Mouse (Mus musculus) layer of hippocampus, postnatal 25 days (tissue): Measurements from ENCODE around the gene Rab19. TPM values are rescaled to one million over a fixed set of nuclear protein-coding genes. Genes with fewer than 3 reads are reported as not detected.
"Not testable (repeated sequence)": the region's sequence is repeated elsewhere in the genome, so short reads cannot be mapped to it uniquely, and the experiment has no call there.

Source experiments
- DNase-seq, 2 experiments: peaks; one replicate each; pipeline ENCODE4 v3.0.0; 2022; ENCODE audit warnings: mixed read lengths in 2 of 2, low spot score in 1 of 2; ENCODE audit errors: extremely low spot score in 1 of 2
- total RNA-seq, 2 experiments: library from RNA; stranded (reverse); gene quantifications; 2 replicates each; pipeline ENCODE4 v1.2.3; 2021

The Rab19 gene
- total RNA-seq, 2 experiments from 2014 or later: not detected

GRCm38 (mm10) chr6:39378161-39378835, 2.7 kb upstream of the Rab19 start:
- DNase-seq: not testable (repeated sequence)

GRCm38 (mm10) chr6:39379224-39379623, 1.8 kb upstream of the Rab19 start:
- DNase-seq: no peak

GRCm38 (mm10) chr6:39379749-39380148, 1.2 kb upstream of the Rab19 start:
- DNase-seq: no peak

- DNase-seq: no peak
Measured at GRCm38 (mm10) chr6:39380276-39380675, 699 bp upstream of the Rab19 start.

- DNase-seq: no peak
Measured at GRCm38 (mm10) chr6:39389988-39390387, 9.0 kb downstream of the Rab19 start.

- no peak for DNase-seq
Measured at GRCm38 (mm10) chr6:39395471-39395870, 14.5 kb downstream of the Rab19 start.

- DNase-seq: no peak
Measured at GRCm38 (mm10) chr6:39395916-39396315, 14.9 kb downstream of the Rab19 start.

- no peak for DNase-seq
Measured at GRCm38 (mm10) chr6:39397046-39397445, 16.1 kb downstream of the Rab19 start.

- DNase-seq: no peak
Measured at GRCm38 (mm10) chr6:39398342-39398741, 17.4 kb downstream of the Rab19 start.

- DNase-seq: no peak
Measured at GRCm38 (mm10) chr6:39400343-39400742, 19.4 kb downstream of the Rab19 start.

- no peak for DNase-seq
Measured at GRCm38 (mm10) chr6:39403136-39403535, 22.2 kb downstream of the Rab19 start.

GRCm38 (mm10) chr6:39406480-39406879, 25.5 kb downstream of the Rab19 start:
- no peak for DNase-seq

- no peak for DNase-seq
Measured at GRCm38 (mm10) chr6:39414106-39414505, 33.1 kb downstream of the Rab19 start.

- peak; percentile 59 to 83 for DNase-seq
Measured at GRCm38 (mm10) chr6:39415762-39416161, 34.8 kb downstream of the Rab19 start.

- not testable (repeated sequence) for DNase-seq
Measured at GRCm38 (mm10) chr6:39416654-39417053, 35.7 kb downstream of the Rab19 start.

GRCm38 (mm10) chr6:39419386-39419850, 38.4 kb downstream of the Rab19 start:
- peak in 1 of 2 experiments; percentile 33 for DNase-seq

GRCm38 (mm10) chr6:39419851-39420721, 39.1 kb downstream of the Rab19 start, which contains the start of gene Mkrn1:
Gene Mkrn1, minus strand, starts transcription at chr6:39420462.
- DNase-seq: peak; percentile 60 to 67

- no peak for DNase-seq
Measured at GRCm38 (mm10) chr6:39420867-39421266, 39.9 kb downstream of the Rab19 start.

GRCm38 (mm10) chr6:39423130-39423551, 42.2 kb downstream of the Rab19 start:
- DNase-seq: no peak

GRCm38 (mm10) chr6:39423686-39424085, 42.7 kb downstream of the Rab19 start:
- no peak for DNase-seq

GRCm38 (mm10) chr6:39425181-39425580, 44.2 kb downstream of the Rab19 start:
- no peak for DNase-seq
